Mouse (Mus musculus) midbrain, embryonic 13.5 days (tissue): ENCODE measurements around the gene Bean1. TPM values are rescaled to one million over a fixed set of nuclear protein-coding genes. Genes with fewer than 3 reads are reported as not detected.

ENCODE experiments used
- ATAC-seq: fragments of 200-750 bp; cut with Nextera tagmentation; 2 replicates; pipeline ENCODE4 v1.8.0; 2017; ENCODE audit warnings: mild to moderate bottlenecking, moderate TSS enrichment, moderate library complexity
- H3K27ac ChIP-seq: fragments of 300-500 bp; sonication (generic); 2 replicates; pipeline ENCODE4 v1.5.1; 2015; ENCODE audit warnings: inconsistent platforms, mild to moderate bottlenecking, moderate library complexity
- H3K27me3 ChIP-seq: fragments of 300-500 bp; sonication (generic); 2 replicates; pipeline ENCODE4 v1.6.1; 2015; ENCODE audit warnings: mild to moderate bottlenecking, inconsistent platforms
- H3K36me3 ChIP-seq: fragments of 300-500 bp; sonication (generic); 2 replicates; pipeline ENCODE4 v1.6.1; 2015; ENCODE audit warnings: mild to moderate bottlenecking, inconsistent platforms
- H3K4me1 ChIP-seq: fragments of 300-500 bp; sonication (generic); replicated peaks from 2 replicates; pipeline ENCODE4 v1.6.1; 2015; ENCODE audit warnings: inconsistent platforms
- H3K4me2 ChIP-seq: fragments of 300-500 bp; sonication (generic); replicated peaks from 2 replicates; pipeline ENCODE4 v1.6.1; 2015; ENCODE audit warnings: moderate library complexity, mild to moderate bottlenecking, inconsistent platforms
- H3K4me3 ChIP-seq: fragments of 300-500 bp; sonication (generic); replicated peaks from 2 replicates; pipeline ENCODE4 v1.5.1; 2015; ENCODE audit warnings: mild to moderate bottlenecking, inconsistent platforms
- H3K9ac ChIP-seq: fragments of 300-500 bp; sonication (generic); replicated peaks from 2 replicates; pipeline ENCODE4 v1.6.1; 2015; ENCODE audit warnings: mild to moderate bottlenecking, inconsistent platforms
- H3K9me3 ChIP-seq: fragments of 300-500 bp; sonication (generic); 2 replicates; pipeline ENCODE4 v1.6.1; 2016; ENCODE audit warnings: mild to moderate bottlenecking, inconsistent platforms
- WGBS: fragments of 180-500 bp; shearing (Covaris S2); methylation state at CpG from one replicate; pipeline ENCODE4 v1.1.7; 2015; 5-methylcytosine and 5-hydroxymethylcytosine counted together
- polyA plus RNA-seq: library from polyadenylated mRNA; unstranded; fragments of >200 nt; fragmentation: Nextera tagmentation; extraction: Ambion mirVana; gene quantifications from 2 replicates; pipeline ENCODE4 v1.2.1, GENCODE M21; 2015

Bean1 gene
- polyA plus RNA-seq, 1 experiment from 2014 or later: 2.0 TPM

- H3K27me3 ChIP-seq: peaks cover 17% of the 10 kb centered on the region
- ATAC-seq: peak; percentile 55
- WGBS: 75% methylated on average over 4 of the region's 4 CpGs
- H3K36me3 ChIP-seq: no peaks in the 10 kb centered on the region
- no peak overlapping the region for H3K4me2 ChIP-seq
- H3K9me3 ChIP-seq: no peaks in the 10 kb centered on the region
- no peak overlapping the region for H3K4me3 ChIP-seq
- H3K4me1 ChIP-seq: 0 out of 2 replicates have a peak, but pooled peaks cover 5% of the 10 kb centered on the region
- no peak overlapping the region for H3K9ac ChIP-seq
- no peak overlapping the region for H3K27ac ChIP-seq
These were observed 6.8 kb downstream of the Bean1 start for GRCm38 (mm10) chr8:104177054-104177453.

DNA sequence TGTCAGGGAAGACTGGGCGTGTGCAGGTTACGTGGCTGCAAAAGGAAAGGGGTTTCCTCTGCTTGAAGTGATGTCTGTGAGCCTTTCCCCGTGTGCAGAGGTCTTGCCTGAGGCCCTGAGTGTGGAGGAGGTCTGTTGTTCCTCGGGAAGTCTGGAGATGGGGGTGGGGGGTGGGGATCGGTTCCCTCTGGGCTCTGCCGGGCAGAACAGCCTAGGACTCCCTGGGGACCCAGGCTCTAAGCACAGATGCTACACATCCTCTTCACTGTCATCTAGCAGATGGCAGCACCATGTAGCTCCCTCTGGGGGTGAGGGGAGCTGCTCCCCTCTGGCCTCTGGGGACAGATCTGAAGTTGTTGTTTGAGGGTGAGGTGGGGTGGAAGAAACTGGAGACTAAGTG is 14.7 kb downstream of the Bean1 start:
- Histone ChIP-seq H3K9me3 (no peaks in the 10 kb centered on the region), H3K4me1 (peaks cover 11% of the 10 kb centered on the region; the same call in 1 of the 2 replicates), H3K36me3 (no peaks in the 10 kb centered on the region), H3K9ac (no peak overlapping the region), H3K4me3 (no peak overlapping the region), H3K27me3 (no peaks in the 10 kb centered on the region), H3K27ac (no peak overlapping the region), H3K4me2 (no peak overlapping the region)
- peak; percentile 48 for ATAC-seq
- 39% methylated on average over 6 of the region's 6 CpGs for WGBS

- ATAC-seq: no peak
- H3K36me3 ChIP-seq: no peaks in the 10 kb centered on the region
- H3K27ac ChIP-seq: no peak overlapping the region
- H3K27me3 ChIP-seq: no peaks in the 10 kb centered on the region
- no peak overlapping the region for H3K4me3 ChIP-seq
- 89% methylated on average over 4 of the region's 4 CpGs for WGBS
- H3K9ac ChIP-seq: no peak overlapping the region
- no peak overlapping the region for H3K4me2 ChIP-seq
- H3K4me1 ChIP-seq: peaks cover 19% of the 10 kb centered on the region
- H3K9me3 ChIP-seq: no peaks in the 10 kb centered on the region
These were observed 16.6 kb downstream of the Bean1 start for GRCm38 (mm10) chr8:104186827-104187226.

- no peaks in the 10 kb centered on the region for H3K27me3 ChIP-seq
- no peak for ATAC-seq
- no peak overlapping the region for H3K27ac ChIP-seq
- H3K9ac ChIP-seq: no peak overlapping the region
- no peak overlapping the region for H3K4me2 ChIP-seq
- no peak overlapping the region for H3K4me3 ChIP-seq
- peaks cover 19% of the 10 kb centered on the region for H3K4me1 ChIP-seq
- no peaks in the 10 kb centered on the region for H3K9me3 ChIP-seq
- H3K36me3 ChIP-seq: no peaks in the 10 kb centered on the region
- WGBS: 89% methylated on average over 6 of the region's 6 CpGs
These were observed 17.4 kb downstream of the Bean1 start for GRCm38 (mm10) chr8:104187622-104188021.

DNA sequence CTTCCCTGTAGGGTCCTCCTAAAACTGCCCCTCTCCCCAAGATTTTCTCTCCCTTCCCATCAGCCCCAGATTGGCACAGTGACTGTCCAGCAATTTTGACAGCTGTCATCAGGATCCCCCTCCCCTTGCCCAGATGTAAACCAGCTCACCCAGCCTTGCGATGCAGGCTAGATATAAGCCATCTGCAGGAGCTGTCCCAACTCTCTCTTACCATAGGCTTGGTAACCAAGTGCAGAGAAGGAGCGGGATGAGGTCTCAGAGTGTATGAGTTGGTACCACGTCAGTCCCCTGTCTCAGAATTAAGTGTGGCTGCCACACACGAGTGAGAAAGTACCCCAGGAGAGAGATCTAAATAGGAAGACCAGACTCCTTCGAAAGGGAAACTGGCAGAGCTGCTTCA is 18.2 kb downstream of the Bean1 start:
- no peak overlapping the region for H3K27ac ChIP-seq
- H3K36me3 ChIP-seq: no peaks in the 10 kb centered on the region
- H3K27me3 ChIP-seq: no peaks in the 10 kb centered on the region
- H3K4me2 ChIP-seq: no peak overlapping the region
- 71% methylated on average over 5 of the region's 5 CpGs for WGBS
- H3K4me3 ChIP-seq: no peak overlapping the region
- ATAC-seq: no peak
- H3K9ac ChIP-seq: no peak overlapping the region
- no peaks in the 10 kb centered on the region for H3K9me3 ChIP-seq
- H3K4me1 ChIP-seq: peaks cover 19% of the 10 kb centered on the region

GRCm38 (mm10) chr8:104190777-104191468 is 20.7 kb downstream of the Bean1 start:
- WGBS: 61% methylated on average over 6 of the region's 6 CpGs
- H3K9me3 ChIP-seq: no peaks in the 10 kb centered on the region
- H3K4me1 ChIP-seq: peaks cover 11% of the 10 kb centered on the region
- no peak overlapping the region for H3K4me2 ChIP-seq
- H3K4me3 ChIP-seq: no peak overlapping the region
- no peaks in the 10 kb centered on the region for H3K27me3 ChIP-seq
- ATAC-seq: peak; percentile 48; the same call in 1 of the 2 replicates
- H3K27ac ChIP-seq: peak overlapping the region; percentile 44
- H3K9ac ChIP-seq: no peak overlapping the region
- no peaks in the 10 kb centered on the region for H3K36me3 ChIP-seq

DNA sequence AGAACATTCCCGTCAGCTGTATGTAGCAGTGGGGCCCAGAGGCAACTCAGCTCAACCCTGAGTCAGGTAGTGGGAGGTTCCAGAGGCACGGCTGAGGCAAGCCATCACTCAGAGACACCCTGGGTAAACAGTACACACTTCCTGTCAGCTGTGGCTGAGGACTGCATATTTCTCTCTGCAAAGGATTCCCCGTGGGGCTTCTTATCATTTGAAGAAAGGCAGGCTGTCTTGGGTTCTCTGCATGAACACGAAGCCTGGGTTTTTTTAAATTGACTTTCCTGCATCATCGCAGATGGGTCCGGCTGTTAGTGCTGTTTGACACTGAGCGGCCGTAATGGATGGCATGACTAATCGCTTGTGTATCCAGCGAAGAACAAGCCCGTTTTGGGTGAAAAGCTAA is 21.3 kb downstream of the Bean1 start:
- Histone ChIP-seq H3K27ac (peak overlapping the region; percentile 44; the same call in 1 of the 2 replicates), H3K9ac (no peak overlapping the region), H3K4me1 (peaks cover 11% of the 10 kb centered on the region), H3K4me3 (no peak overlapping the region), H3K9me3 (no peaks in the 10 kb centered on the region), H3K4me2 (peak overlapping the region; percentile 27), H3K36me3 (no peaks in the 10 kb centered on the region), H3K27me3 (no peaks in the 10 kb centered on the region)
- ATAC-seq: peak; percentile 79
- 28% methylated on average over 11 of the region's 11 CpGs for WGBS

DNA sequence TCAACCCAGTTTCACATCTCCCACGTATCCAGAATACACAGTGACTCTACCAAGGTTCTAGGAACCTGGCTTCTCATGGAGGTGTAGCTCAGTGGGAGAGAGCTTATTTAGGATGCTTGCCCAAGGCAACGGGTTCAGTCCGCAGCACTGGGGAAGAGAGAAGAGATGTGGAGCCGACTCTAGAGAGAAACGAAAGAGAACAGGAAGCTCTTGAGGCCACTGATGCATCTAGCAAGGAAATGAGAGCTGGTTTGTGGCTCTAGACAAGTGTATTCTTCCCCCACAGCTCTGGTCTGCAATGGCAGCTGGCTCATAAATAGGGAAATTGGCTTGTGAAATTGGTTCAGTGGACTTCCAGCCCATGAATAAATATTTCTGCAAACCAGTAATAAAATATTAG is 29.6 kb downstream of the Bean1 start:
- H3K9ac ChIP-seq: no peak overlapping the region
- WGBS: 86% methylated on average over 5 of the region's 5 CpGs

DNA sequence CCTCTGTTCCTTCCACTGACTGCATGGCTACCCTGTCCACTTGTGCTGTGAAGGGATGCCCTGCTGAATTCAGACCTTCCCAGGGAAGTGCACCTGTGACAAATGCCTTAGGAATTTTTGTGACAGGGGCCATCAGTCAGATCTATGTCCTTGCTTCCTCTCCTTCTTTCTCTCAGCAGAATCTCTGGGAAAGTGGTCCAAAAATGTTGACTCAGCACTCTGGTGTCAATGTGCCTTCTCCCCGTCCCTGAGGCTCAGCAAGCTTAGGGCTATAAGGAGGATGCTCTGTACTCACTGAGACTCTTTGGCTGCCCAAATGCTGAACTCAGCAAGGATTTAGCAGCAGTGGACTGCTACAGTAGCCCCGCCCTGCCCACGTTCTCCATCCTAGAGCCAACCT is 31.4 kb downstream of the Bean1 start:
- Histone ChIP-seq H3K9ac (no peak overlapping the region), H3K4me2 (no peak overlapping the region), H3K4me3 (no peak overlapping the region), H3K4me1 (no peaks in the 10 kb centered on the region), H3K27ac (no peak overlapping the region), H3K27me3 (no peaks in the 10 kb centered on the region), H3K9me3 (no peaks in the 10 kb centered on the region), H3K36me3 (no peaks in the 10 kb centered on the region)
- 72% methylated on average over 3 of the region's 3 CpGs for WGBS
- no peak for ATAC-seq

More for the DNA sequence above, 29.6 kb downstream of the Bean1 start:
- Histone ChIP-seq H3K27ac (no peak overlapping the region), H3K27me3 (no peaks in the 10 kb centered on the region), H3K4me2 (no peak overlapping the region), H3K9me3 (no peaks in the 10 kb centered on the region), H3K4me3 (no peak overlapping the region), H3K4me1 (no peaks in the 10 kb centered on the region), H3K36me3 (no peaks in the 10 kb centered on the region)
- ATAC-seq: no peak

DNA sequence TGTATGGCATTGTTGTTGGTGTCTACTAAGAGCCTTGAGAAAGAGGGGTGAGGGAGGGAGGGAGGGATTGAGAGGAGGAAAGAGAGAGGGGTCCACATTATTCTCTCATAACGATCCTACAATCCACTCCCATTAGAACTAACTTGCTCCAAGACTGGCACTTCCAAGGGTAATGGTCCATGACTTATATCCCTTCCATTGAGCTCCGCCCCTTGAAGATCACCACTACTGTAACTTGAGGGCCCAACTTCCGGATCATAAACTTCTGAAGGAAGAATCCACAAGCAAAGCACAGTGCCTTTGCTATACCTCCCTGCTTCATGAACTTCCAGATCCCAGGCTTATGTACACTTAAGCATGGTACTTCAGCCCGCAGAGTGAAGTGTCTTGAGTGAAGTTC is 32.1 kb downstream of the Bean1 start:
- ATAC-seq: no peak
- Histone ChIP-seq H3K9ac (no peak overlapping the region), H3K27ac (no peak overlapping the region), H3K4me2 (no peak overlapping the region), H3K4me3 (no peak overlapping the region), H3K4me1 (no peaks in the 10 kb centered on the region), H3K36me3 (no peaks in the 10 kb centered on the region), H3K9me3 (no peaks in the 10 kb centered on the region), H3K27me3 (no peaks in the 10 kb centered on the region)
- 90% methylated on average over 4 of the region's 4 CpGs for WGBS

- WGBS: 60% methylated on average over 3 of the region's 3 CpGs
These were observed 35.0 kb downstream of the Bean1 start for GRCm38 (mm10) chr8:104205292-104205691.

DNA sequence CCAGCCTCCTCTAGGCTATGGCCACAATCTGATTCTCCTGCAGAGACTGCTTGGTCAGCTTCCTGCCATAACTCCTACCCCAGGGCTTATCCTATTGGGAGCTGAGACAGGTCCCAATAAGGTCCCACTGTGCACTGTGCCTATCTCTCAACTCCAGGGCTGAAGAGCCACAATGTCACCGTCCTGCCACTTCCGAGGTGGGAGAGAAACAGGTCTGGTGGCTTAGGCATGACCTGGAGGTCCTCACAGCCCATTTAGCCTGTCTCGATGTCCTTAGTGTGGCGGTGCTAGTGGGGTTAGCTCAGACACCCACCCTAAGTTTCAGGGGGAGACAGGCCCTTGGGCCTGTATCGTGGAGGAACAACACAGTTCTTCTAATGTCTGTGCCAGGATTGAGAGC is 47.4 kb downstream of the Bean1 start:
- ATAC-seq: no peak
- WGBS: 94% methylated on average over 5 of the region's 5 CpGs
- Histone ChIP-seq H3K27me3 (no peaks in the 10 kb centered on the region; the same call in 1 of the 2 replicates), H3K36me3 (peaks cover 3% of the 10 kb centered on the region; the same call in 1 of the 2 replicates), H3K9me3 (no peaks in the 10 kb centered on the region), H3K4me1 (peaks cover 5% of the 10 kb centered on the region; the same call in 1 of the 2 replicates), H3K27ac (no peak overlapping the region), H3K9ac (no peak overlapping the region), H3K4me2 (no peak overlapping the region), H3K4me3 (no peak overlapping the region)

More at GRCm38 (mm10) chr8:104205292-104205691, 35.0 kb downstream of the Bean1 start:
- H3K9me3 ChIP-seq: no peaks in the 10 kb centered on the region
- H3K9ac ChIP-seq: no peak overlapping the region
- no peaks in the 10 kb centered on the region for H3K27me3 ChIP-seq
- no peak overlapping the region for H3K4me2 ChIP-seq
- no peaks in the 10 kb centered on the region for H3K36me3 ChIP-seq
- H3K27ac ChIP-seq: no peak overlapping the region
- H3K4me1 ChIP-seq: no peaks in the 10 kb centered on the region
- H3K4me3 ChIP-seq: no peak overlapping the region
- ATAC-seq: no peak

DNA sequence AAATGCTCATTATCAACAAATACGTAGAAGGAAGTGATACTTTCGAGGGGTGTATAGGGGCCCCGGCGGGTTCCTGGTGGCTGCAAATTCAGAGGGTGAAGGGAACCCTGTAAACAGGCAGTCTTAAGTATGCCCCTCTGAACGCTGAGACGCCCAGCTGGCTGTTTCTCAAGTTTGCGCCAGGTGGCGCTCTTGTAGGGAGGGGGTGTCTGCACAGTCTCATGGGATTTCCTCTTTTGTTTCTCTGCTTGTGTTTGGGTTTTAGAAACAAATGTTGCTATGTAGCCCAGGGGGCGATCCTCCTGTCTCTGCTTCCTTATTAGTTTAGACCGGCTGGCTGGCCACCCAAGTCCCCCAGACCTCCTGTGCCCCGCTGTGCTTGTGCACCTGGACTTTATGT is 48.8 kb downstream of the Bean1 start:
- Histone ChIP-seq H3K4me3 (no peak overlapping the region), H3K27ac (no peak overlapping the region), H3K27me3 (no peaks in the 10 kb centered on the region), H3K36me3 (peaks cover 17% of the 10 kb centered on the region), H3K9me3 (no peaks in the 10 kb centered on the region; the same call in 1 of the 2 replicates), H3K4me2 (no peak overlapping the region), H3K9ac (no peak overlapping the region), H3K4me1 (no peaks in the 10 kb centered on the region)
- 28% methylated on average over 11 of the region's 11 CpGs for WGBS
- ATAC-seq: no peak
